Mouse (Mus musculus) testis, adult 2 months (tissue): ENCODE results near the gene Gpr137.

Experiments
- CTCF ChIP-seq: fragments of 200-500 bp; IDR thresholded peaks from 2 replicates; pipeline ENCODE4 v1.5.1; 2012; ENCODE audit warnings: low read depth, mild to moderate bottlenecking, inconsistent platforms, low read length, moderate library complexity; ENCODE audit not compliant: control insufficient read depth, insufficient read depth, insufficient replicate concordance
- POLR2A ChIP-seq: fragments of 200-500 bp; IDR thresholded peaks from 2 replicates; pipeline ENCODE4 v1.6.1; 2012; ENCODE audit warnings: low read depth, mild to moderate bottlenecking, inconsistent platforms, low read length, moderate library complexity; ENCODE audit not compliant: control insufficient read depth

GRCm38 (mm10) chr19:6973581-6974190 is 31.4 kb upstream of the Gpr137 start:
- TF ChIP-seq POLR2A (no peak), CTCF (no peak)
